Mouse (Mus musculus): ENCODE results near the gene Znrf2. TPM values are rescaled to one million over a fixed set of nuclear protein-coding genes. Genes with fewer than 3 reads are reported as not detected.

Znrf2 gene
- total and polyA plus RNA-seq, 3 experiments = 16.0 to 26.9 (median 18.3) TPM

- no peak for DNase-seq (ENCODE audit: extremely low read depth)
- Histone ChIP-seq H3K36me3 (replicated peaks in 1 of 2; ENCODE audit: control insufficient read depth in 1 of 2, insufficient read depth in 1 of 2, low read length in 1 of 2) (no peaks in the 10 kb centered on the region), H3K4me1 (ENCODE audit: control insufficient read depth in 1 of 2, insufficient read depth in 2 of 2) (peaks cover 7 to 14% of the 10 kb centered on the region in 2 experiments), H3K9ac (ENCODE audit: insufficient read depth, low read depth) (no peak overlapping the region), H3K4me2 (ENCODE audit: insufficient read depth, low read depth, poor library complexity, severe bottlenecking) (no peak overlapping the region), H3K27me3 (replicated peaks) (no peaks in the 10 kb centered on the region), H3K79me2 (replicated peaks; ENCODE audit: control insufficient read depth, extremely low read depth, insufficient read depth, poor library complexity, severe bottlenecking) (no peaks in the 10 kb centered on the region), H3K4me3 (replicated peaks in 1 of 3; ENCODE audit: low read depth in 2 of 3, low read length in 2 of 3, poor library complexity in 1 of 3) (no peak overlapping the region), H3K27ac (ENCODE audit: insufficient read depth, low read depth) (no peak overlapping the region), H3K9me3 (replicated peaks; ENCODE audit: low read length) (peaks cover 2% of the 10 kb centered on the region)
- dilution Hi-C loops (cut with MboI; ENCODE audit: extremely low pct_ligation_motif_present, extremely low pct_unique_long_range_greater_than_20kb, low sequenced_read_pairs) = no loop called here
- TF ChIP-seq JUND (conservative IDR thresholded peaks at IDR 0.05; ENCODE audit: low read depth, low read length) = no peak
- no peak for TF ChIP-seq ZKSCAN1 (IDR thresholded peaks at IDR 0.05; ENCODE audit: borderline replicate concordance, low read depth, low read length)
- TF ChIP-seq NRF1 (IDR thresholded peaks at IDR 0.05; ENCODE audit: low read depth, low read length) = no peak
- no peak for TF ChIP-seq SIN3A (IDR thresholded peaks at IDR 0.05; ENCODE audit: low read length)
- TF ChIP-seq MYC (IDR thresholded peaks at IDR 0.05; ENCODE audit: low read depth, low read length) = no peak
- no peak for TF ChIP-seq EP300 (IDR thresholded peaks at IDR 0.05; ENCODE audit: low read length)
- no peak for TF ChIP-seq CTCF (conservative IDR thresholded peaks at IDR 0.05 in 1 of 2, IDR thresholded peaks at IDR 0.05 in 1 of 2; ENCODE audit: low read depth in 2 of 2, low read length in 2 of 2)
- no peak for TF ChIP-seq ZNF384 (IDR thresholded peaks at IDR 0.05; ENCODE audit: low read depth, low read length)
- TF ChIP-seq NELFE (IDR thresholded peaks at IDR 0.05; ENCODE audit: low read depth, low read length) = no peak
- TF ChIP-seq MAFK (IDR thresholded peaks at IDR 0.05; ENCODE audit: insufficient replicate concordance, low read length) = no peak
- no peak for TF ChIP-seq USF2 (conservative IDR thresholded peaks at IDR 0.05; ENCODE audit: low read depth, low read length)
- TF ChIP-seq MAZ (IDR thresholded peaks at IDR 0.05; ENCODE audit: low read depth, low read length) = no peak
- no peak for TF ChIP-seq MAX (IDR thresholded peaks at IDR 0.05; ENCODE audit: low read length)
- TF ChIP-seq ETS1 (conservative IDR thresholded peaks at IDR 0.05; ENCODE audit: low read depth, low read length) = no peak
- TF ChIP-seq TCF12 (IDR thresholded peaks at IDR 0.05; ENCODE audit: low read depth, low read length) = no peak
- TF ChIP-seq JUN (IDR thresholded peaks at IDR 0.05; ENCODE audit: insufficient read depth, low read depth, low read length) = no peak
- no peak for TF ChIP-seq IRF4 (IDR thresholded peaks at IDR 0.05; ENCODE audit: low read depth, low read length)
- TF ChIP-seq CHD1 (IDR thresholded peaks at IDR 0.05; ENCODE audit: low read depth, low read length) = no peak
- in situ Hi-C loops (cut with MboI; ENCODE audit: low pct_ligation_motif_present, low pct_unique_long_range_greater_than_20kb, low sequenced_read_pairs) = no loop called here
These were observed 45.5 kb upstream of the Znrf2 start for GRCm38 (mm10) chr6:54771171-54771570.

- in situ Hi-C loops (cut with MboI; ENCODE audit: low pct_ligation_motif_present, low pct_unique_long_range_greater_than_20kb, low sequenced_read_pairs) (no loop called here), dilution Hi-C loops (cut with MboI; ENCODE audit: extremely low pct_ligation_motif_present, extremely low pct_unique_long_range_greater_than_20kb, low sequenced_read_pairs) (no loop called here)
- H3K4me1 ChIP-seq (ENCODE audit: control insufficient read depth in 1 of 2, insufficient read depth in 2 of 2) = peaks cover 7 to 19% of the 10 kb centered on the region in 2 experiments
- H3K9ac ChIP-seq (ENCODE audit: insufficient read depth, low read depth) = no peak overlapping the region
- H3K9me3 ChIP-seq (replicated peaks; ENCODE audit: low read length) = peaks cover 2% of the 10 kb centered on the region
- H3K27me3 ChIP-seq (replicated peaks) = no peaks in the 10 kb centered on the region
- no peak overlapping the region for H3K27ac ChIP-seq (ENCODE audit: insufficient read depth, low read depth)
- no peak for DNase-seq (ENCODE audit: extremely low read depth)
- TF ChIP-seq TCF12 (IDR thresholded peaks at IDR 0.05; ENCODE audit: low read depth, low read length) (no peak), PAX5 (IDR thresholded peaks at IDR 0.05; ENCODE audit: low read length) (no peak), IRF4 (IDR thresholded peaks at IDR 0.05; ENCODE audit: low read depth, low read length) (no peak), GABPA (IDR thresholded peaks at IDR 0.05; ENCODE audit: insufficient replicate concordance, low read depth, low read length) (no peak), MAX (IDR thresholded peaks at IDR 0.05; ENCODE audit: low read length) (no peak), USF1 (IDR thresholded peaks at IDR 0.05; ENCODE audit: low read depth, low read length) (no peak), ZMIZ1 (IDR thresholded peaks at IDR 0.05; ENCODE audit: low read depth, low read length) (no peak), POLR2AphosphoS2 (IDR thresholded peaks at IDR 0.05; ENCODE audit: low read depth, low read length) (no peak), RCOR1 (conservative IDR thresholded peaks at IDR 0.05; ENCODE audit: low read depth, low read length) (no peak), MAZ (IDR thresholded peaks at IDR 0.05; ENCODE audit: low read depth, low read length) (no peak), CHD1 (IDR thresholded peaks at IDR 0.05; ENCODE audit: low read depth, low read length) (no peak), JUN (IDR thresholded peaks at IDR 0.05; ENCODE audit: insufficient read depth, low read depth, low read length) (no peak), MYC (IDR thresholded peaks at IDR 0.05; ENCODE audit: low read depth, low read length) (no peak)
- H3K4me2 ChIP-seq (ENCODE audit: insufficient read depth, low read depth, poor library complexity, severe bottlenecking) = no peak overlapping the region
- H3K79me2 ChIP-seq (replicated peaks; ENCODE audit: control insufficient read depth, extremely low read depth, insufficient read depth, poor library complexity, severe bottlenecking) = no peaks in the 10 kb centered on the region
- H3K36me3 ChIP-seq (replicated peaks in 1 of 2; ENCODE audit: control insufficient read depth in 1 of 2, insufficient read depth in 1 of 2, low read length in 1 of 2) = no peaks in the 10 kb centered on the region
- no peak overlapping the region for H3K4me3 ChIP-seq (replicated peaks in 1 of 3; ENCODE audit: low read depth in 2 of 3, low read length in 2 of 3, poor library complexity in 1 of 3)
These were observed 44.6 kb upstream of the Znrf2 start for GRCm38 (mm10) chr6:54772078-54772477.

Measured in CH12.LX (cell line).